Mouse (Mus musculus): ENCODE data around the gene Lgmn. TPM values are rescaled to one million over a fixed set of nuclear protein-coding genes. Genes with fewer than 3 reads are reported as not detected.

Lgmn gene
- polyA plus RNA-seq, 1 experiment from 2014 or later, result 97.1 TPM

DNA sequence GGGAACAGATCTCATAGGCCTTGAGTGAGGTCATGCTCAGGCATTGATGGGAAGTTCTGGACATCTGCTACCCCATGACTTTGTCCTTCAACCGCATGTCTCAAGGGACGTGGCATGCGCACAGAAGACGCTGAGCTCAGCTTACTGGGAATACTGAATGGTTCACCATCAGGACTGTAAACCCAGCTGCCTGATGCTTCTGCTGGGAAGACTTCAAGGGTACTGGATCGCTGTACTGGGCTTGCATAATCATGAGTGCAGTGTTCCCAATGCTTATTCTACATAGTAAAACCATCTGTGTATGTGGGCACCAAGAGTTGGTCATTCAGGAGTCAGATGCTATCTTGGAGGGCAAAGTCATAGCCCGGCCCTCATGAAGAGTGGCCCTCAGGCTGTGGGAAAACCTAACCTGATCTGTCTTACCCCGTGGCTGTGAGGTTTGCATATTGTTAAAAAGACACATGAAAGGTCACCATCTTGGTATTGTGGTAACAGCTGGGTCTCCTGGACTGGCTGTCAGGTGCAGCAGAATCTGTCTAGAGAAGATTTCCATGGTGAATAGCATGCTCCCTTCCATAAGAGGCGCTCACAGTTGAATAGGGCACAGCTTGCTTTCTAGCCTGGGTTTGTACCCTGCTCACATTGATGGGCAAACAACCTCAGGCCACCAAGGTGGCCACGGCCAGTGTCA lies 73.3 kb downstream of the Lgmn start:
- 87% methylated on average over 9 of the region's 9 CpGs for WGBS
- no peak overlapping the region for H3K4me3 ChIP-seq
- H3K4me2 ChIP-seq, result no peak overlapping the region
- no peak overlapping the region for H3K9ac ChIP-seq
- peaks cover 6% of the 10 kb centered on the region for H3K36me3 ChIP-seq
- no peak for ATAC-seq (replicated peaks; ENCODE audit: insufficient number of reproducible peaks, insufficient read depth, low FRiP score, low read depth)
- H3K27ac ChIP-seq, result no peak overlapping the region
- H3K9me3 ChIP-seq (replicated peaks), result no peaks in the 10 kb centered on the region
- H3K4me1 ChIP-seq (replicated peaks), result peaks cover 26% of the 10 kb centered on the region
- H3K27me3 ChIP-seq, result no peaks in the 10 kb centered on the region

DNA sequence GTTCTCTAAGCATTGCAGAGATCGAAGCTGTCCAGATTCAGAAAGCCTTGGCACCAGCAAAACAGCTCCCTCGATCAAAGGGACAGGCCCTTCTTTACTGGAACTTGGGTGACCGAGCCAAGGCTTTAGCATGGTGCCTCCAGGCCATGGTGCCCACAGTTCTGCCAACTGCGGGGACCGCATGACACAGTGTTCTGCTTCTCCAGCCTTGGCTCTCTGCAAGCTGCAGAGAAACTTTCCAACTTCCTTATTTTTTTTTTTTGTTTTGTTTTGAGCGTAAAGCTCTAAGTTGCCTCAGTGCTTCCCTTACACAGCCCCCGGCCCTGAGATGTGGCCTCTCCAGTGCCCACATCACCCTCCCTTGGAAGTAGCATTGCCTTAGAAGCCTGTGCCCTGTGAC lies 74.6 kb downstream of the Lgmn start:
- Histone ChIP-seq H3K36me3 (peaks cover 13% of the 10 kb centered on the region), H3K27me3 (no peaks in the 10 kb centered on the region), H3K9ac (no peak overlapping the region), H3K9me3 (replicated peaks) (no peaks in the 10 kb centered on the region), H3K27ac (no peak overlapping the region), H3K4me1 (replicated peaks) (peaks cover 18% of the 10 kb centered on the region), H3K4me2 (no peak overlapping the region), H3K4me3 (no peak overlapping the region)
- ATAC-seq (replicated peaks; ENCODE audit: insufficient number of reproducible peaks, insufficient read depth, low FRiP score, low read depth), result no peak
- WGBS, result 87% methylated on average over 7 of the region's 7 CpGs

DNA sequence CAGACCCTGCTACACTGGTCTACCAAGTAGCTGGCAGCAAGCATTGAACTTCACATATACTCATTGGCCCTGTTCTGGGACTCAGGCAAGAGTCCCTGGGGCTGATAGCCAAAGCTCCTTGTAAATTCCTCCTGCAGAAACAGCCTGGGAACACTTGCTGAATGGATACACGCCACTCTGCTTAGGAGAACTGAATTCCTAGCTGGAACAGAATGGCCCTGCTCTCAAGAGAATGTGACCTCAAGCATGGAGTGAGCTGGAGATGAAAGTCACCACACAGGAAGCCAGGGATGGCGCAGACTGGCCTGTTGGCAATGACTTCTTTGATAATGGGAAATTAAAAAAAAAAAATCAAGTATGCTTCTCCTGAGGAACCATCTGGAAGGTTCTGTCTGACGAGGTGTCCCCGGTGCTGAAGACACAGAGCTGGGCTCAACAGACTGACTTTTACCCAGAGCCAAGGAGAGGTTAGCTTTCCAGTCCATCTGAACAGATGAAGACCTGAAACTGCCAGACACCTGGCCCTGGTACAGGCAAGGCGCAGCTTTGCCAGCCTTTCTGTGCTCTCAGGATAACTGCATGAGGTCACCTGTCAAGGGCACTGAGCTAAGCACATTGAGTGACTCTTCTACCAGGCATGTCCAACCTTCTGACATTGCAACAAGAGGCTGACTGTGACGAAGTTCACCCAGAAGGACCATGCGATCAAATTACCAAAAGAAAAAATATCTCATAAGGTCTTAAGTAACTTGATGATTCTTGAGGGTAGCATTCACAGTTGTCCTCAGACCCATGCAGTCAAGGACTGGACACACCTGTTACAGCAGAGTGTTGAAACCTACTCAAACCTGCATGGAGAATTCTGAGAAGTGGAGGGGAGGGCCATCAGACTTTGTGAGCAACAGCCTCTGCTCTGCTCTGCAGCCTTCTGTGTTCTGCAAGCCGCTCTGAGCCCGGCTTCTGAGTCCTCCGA lies 78.1 kb downstream of the Lgmn start:
- H3K36me3 ChIP-seq, result peaks cover 31% of the 10 kb centered on the region
- no peak overlapping the region for H3K9ac ChIP-seq
- H3K27me3 ChIP-seq, result no peaks in the 10 kb centered on the region
- H3K4me3 ChIP-seq, result no peak overlapping the region
- peaks cover 2% of the 10 kb centered on the region; the same call in 1 of the 2 replicates for H3K4me1 ChIP-seq (replicated peaks)
- H3K27ac ChIP-seq, result 0 out of 2 replicates have a peak overlapping the region, but pooled peaks have one; percentile 18
- no peak overlapping the region for H3K4me2 ChIP-seq
- 81% methylated on average over 10 of the region's 10 CpGs for WGBS
- no peak for ATAC-seq (replicated peaks; ENCODE audit: insufficient number of reproducible peaks, insufficient read depth, low FRiP score, low read depth)
- H3K9me3 ChIP-seq (replicated peaks), result no peaks in the 10 kb centered on the region

DNA sequence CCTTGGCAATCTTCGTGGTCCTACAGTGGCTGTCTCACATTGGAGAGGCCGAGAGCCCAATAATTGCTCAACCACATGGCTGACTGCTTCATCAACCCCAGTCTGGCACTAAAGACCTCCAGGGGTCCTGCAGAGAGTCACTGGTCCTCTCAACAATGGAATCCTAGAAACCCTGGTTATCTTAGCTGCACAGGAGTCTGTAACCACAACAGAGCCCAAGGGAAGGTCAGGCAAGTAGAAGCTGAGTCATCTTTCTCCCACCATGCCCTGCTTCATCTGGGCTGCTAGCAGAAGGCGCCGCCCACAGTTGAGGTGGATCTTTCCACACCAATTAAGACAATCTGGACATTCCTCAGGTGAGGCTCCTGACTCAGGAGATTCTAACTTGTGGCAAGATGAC lies 80.2 kb downstream of the Lgmn start:
- H3K36me3 ChIP-seq, result peaks cover 31% of the 10 kb centered on the region
- H3K27me3 ChIP-seq, result no peaks in the 10 kb centered on the region
- H3K4me2 ChIP-seq, result no peak overlapping the region
- WGBS, result 89% methylated on average over 4 of the region's 4 CpGs
- peaks cover 2% of the 10 kb centered on the region; the same call in 1 of the 2 replicates for H3K4me1 ChIP-seq (replicated peaks)
- H3K4me3 ChIP-seq, result no peak overlapping the region
- no peak overlapping the region for H3K9ac ChIP-seq
- ATAC-seq (replicated peaks; ENCODE audit: insufficient number of reproducible peaks, insufficient read depth, low FRiP score, low read depth), result no peak
- no peak overlapping the region for H3K27ac ChIP-seq
- no peaks in the 10 kb centered on the region for H3K9me3 ChIP-seq (replicated peaks)

DNA sequence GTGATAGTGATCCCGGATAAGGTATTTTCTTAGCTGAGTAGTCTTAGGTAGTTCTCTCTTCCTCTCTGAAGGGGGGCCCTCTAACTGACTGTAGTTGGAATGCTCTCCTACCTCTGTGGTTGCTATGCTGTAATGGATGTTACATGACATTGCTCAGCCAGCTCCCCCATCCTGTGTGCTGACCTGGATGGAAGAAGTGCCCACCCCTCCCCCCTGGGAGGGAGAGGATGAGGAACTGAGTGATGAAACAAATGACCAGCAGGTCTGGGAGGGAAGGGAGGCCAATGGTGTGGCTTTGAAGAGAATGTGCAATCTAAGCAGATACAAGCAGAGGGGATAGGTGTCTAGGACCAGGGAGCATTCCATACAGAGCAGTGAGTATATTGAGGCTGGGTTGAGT lies 82.8 kb downstream of the Lgmn start:
- ATAC-seq (replicated peaks; ENCODE audit: insufficient number of reproducible peaks, insufficient read depth, low FRiP score, low read depth), result no peak
- Histone ChIP-seq H3K27me3 (no peaks in the 10 kb centered on the region), H3K27ac (no peak overlapping the region), H3K9me3 (replicated peaks) (no peaks in the 10 kb centered on the region), H3K36me3 (peaks cover 28% of the 10 kb centered on the region), H3K4me2 (no peak overlapping the region), H3K4me1 (replicated peaks) (peaks cover 2% of the 10 kb centered on the region; the same call in 1 of the 2 replicates), H3K4me3 (no peak overlapping the region), H3K9ac (no peak overlapping the region)
- WGBS, result 81% methylated on average over 1 of the region's 1 CpGs

DNA sequence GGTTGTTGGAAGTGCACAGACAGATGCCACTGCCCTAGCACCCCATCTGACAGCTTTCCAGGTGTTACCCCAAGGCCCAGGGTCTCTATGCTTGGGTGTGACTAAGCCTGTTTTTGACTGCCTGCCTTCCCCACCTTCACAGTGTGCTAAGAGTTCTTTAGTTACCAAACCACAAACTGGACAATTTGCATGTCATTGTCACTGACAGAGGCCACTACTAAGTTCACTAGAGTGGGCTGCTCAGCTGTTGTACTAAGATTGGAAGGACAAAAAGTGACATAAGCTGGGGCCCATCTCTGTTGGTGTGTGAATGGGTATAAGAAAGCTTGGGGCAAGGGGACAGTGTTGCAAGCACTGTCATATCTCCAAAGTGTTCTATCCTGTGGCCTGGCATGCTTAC lies 83.8 kb downstream of the Lgmn start:
- Histone ChIP-seq H3K27ac (no peak overlapping the region), H3K36me3 (peaks cover 29% of the 10 kb centered on the region), H3K4me3 (no peak overlapping the region), H3K4me1 (replicated peaks) (no peaks in the 10 kb centered on the region), H3K9me3 (replicated peaks) (no peaks in the 10 kb centered on the region), H3K27me3 (no peaks in the 10 kb centered on the region), H3K4me2 (no peak overlapping the region), H3K9ac (no peak overlapping the region)
- ATAC-seq (replicated peaks; ENCODE audit: insufficient number of reproducible peaks, insufficient read depth, low FRiP score, low read depth), result no peak

DNA sequence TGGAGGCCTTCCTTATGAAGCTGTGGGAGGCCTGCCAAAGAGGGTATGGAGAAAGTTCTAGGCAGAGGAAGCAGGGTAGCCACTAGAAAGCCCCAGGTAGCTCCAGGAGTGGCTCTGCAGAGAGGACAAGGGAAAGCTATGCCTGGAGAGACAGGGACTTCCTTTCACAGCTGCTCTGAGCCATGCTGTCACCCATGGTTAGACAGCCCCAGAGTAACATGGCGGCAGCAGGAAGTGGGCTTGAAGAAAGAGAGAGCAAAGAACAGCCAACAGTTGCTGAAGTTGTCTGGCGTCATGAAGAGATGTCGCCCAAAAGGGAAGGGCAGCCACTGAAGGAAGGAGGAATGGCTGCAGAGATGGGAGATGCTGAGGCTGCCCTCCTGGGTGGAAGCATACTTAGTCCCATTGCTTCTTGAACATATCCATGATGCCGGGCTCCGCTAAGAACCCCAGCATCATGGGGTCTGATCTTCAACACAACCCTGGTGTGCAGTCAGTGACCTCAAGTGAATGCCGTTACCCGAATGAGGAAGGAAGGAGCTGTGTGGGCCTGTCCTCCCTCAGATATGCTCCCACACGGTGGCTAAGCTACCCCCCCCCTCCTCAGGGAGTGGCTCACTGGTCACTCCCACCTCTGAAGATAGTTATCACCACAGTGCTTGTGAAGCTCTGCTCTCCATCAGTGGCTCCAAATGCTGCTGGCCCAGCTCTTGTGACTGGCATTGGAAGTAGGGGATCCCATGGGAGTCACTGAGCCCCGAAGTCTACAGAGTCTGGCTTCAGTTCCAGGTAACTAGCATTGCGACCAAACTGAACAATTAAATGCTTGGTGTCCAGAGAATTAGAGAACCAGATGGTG lies 85.3 kb downstream of the Lgmn start:
- Histone ChIP-seq H3K9me3 (replicated peaks) (no peaks in the 10 kb centered on the region), H3K9ac (no peak overlapping the region), H3K27me3 (no peaks in the 10 kb centered on the region), H3K27ac (no peak overlapping the region), H3K4me3 (no peak overlapping the region), H3K36me3 (peaks cover 15% of the 10 kb centered on the region), H3K4me2 (no peak overlapping the region), H3K4me1 (replicated peaks) (no peaks in the 10 kb centered on the region)
- no peak for ATAC-seq (replicated peaks; ENCODE audit: insufficient number of reproducible peaks, insufficient read depth, low FRiP score, low read depth)
- WGBS, result 76% methylated on average over 10 of the region's 10 CpGs

DNA sequence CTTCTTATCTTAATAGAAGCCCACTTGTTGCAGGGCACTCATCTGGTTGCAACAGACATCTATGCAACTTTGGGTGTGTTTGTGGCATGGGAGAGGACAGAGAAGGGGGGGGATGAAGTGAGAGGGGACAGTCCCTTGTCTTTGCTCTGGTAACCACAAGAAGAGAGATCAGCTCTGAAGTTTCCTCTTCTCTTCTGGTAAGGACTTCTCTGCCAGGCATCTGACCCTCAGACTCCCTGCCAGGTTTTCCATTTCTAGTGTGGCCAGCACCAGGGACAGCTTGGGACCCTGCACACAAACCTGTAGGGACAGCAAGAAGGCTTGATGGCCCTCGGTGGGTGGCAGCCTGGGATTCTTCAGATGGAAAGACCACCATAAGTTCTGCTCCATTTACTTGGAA lies 88.6 kb downstream of the Lgmn start:
- no peak for ATAC-seq (replicated peaks; ENCODE audit: insufficient number of reproducible peaks, insufficient read depth, low FRiP score, low read depth)
- H3K4me2 ChIP-seq, result no peak overlapping the region

DNA sequence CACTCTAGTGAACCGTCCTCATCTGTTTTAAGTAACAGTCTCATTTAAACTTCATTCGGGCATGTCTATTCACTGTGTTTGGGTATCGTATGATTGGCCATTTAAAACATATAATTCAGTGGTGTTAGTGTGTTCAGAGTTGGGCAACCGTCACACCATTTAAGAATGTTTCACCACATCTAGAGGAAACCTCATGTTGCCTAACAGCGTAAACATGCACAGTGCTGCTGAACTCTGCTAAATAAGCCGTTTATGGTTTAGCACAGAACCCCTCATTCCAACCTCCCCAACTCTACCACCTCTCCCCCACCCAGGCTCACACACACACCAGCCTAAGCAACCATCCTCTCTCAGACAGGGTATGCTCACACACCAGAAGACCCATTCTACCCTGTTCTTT lies 91.2 kb downstream of the Lgmn start:
- ATAC-seq (replicated peaks; ENCODE audit: insufficient number of reproducible peaks, insufficient read depth, low FRiP score, low read depth), result no peak
- no peak overlapping the region for H3K4me2 ChIP-seq
- H3K27ac ChIP-seq, result no peak overlapping the region
- peaks cover 4% of the 10 kb centered on the region; the same call in 1 of the 2 replicates for H3K36me3 ChIP-seq
- no peaks in the 10 kb centered on the region for H3K9me3 ChIP-seq (replicated peaks)
- peaks cover 13% of the 10 kb centered on the region for H3K4me1 ChIP-seq (replicated peaks)
- H3K27me3 ChIP-seq, result no peaks in the 10 kb centered on the region
- 86% methylated on average over 6 of the region's 6 CpGs for WGBS
- H3K9ac ChIP-seq, result no peak overlapping the region
- H3K4me3 ChIP-seq, result no peak overlapping the region

More for the DNA sequence above, 88.6 kb downstream of the Lgmn start:
- Histone ChIP-seq H3K27me3 (no peaks in the 10 kb centered on the region), H3K4me3 (no peak overlapping the region), H3K9me3 (replicated peaks) (no peaks in the 10 kb centered on the region), H3K9ac (no peak overlapping the region), H3K27ac (no peak overlapping the region), H3K36me3 (peaks cover 4% of the 10 kb centered on the region; the same call in 1 of the 2 replicates), H3K4me1 (replicated peaks) (no peaks in the 10 kb centered on the region)
- 89% methylated on average over 1 of the region's 1 CpGs for WGBS

DNA sequence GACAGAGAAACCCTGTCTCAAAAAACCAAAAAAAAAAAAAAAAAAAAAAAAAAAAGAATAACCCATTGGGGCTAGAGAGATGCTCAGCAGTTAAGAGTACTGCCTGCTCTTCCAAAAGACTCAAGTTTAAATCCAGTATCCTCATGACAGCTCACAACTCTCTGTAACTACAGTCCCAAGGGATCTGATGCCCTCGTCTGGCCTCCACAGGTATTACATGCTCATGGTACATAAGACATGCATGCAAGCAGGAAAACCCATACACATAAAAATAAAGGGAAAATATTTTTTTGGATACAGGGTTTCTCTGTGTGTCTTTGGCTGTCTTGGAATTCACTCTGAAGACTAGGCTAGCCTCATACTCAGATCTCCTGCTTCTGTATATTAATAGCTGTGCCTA lies 93.1 kb downstream of the Lgmn start:
- Histone ChIP-seq H3K9me3 (replicated peaks) (no peaks in the 10 kb centered on the region), H3K27me3 (no peaks in the 10 kb centered on the region), H3K27ac (no peak overlapping the region), H3K9ac (no peak overlapping the region), H3K4me3 (no peak overlapping the region), H3K4me1 (replicated peaks) (peaks cover 33% of the 10 kb centered on the region), H3K36me3 (peaks cover 4% of the 10 kb centered on the region; the same call in 1 of the 2 replicates), H3K4me2 (no peak overlapping the region)
- no peak for ATAC-seq (replicated peaks; ENCODE audit: insufficient number of reproducible peaks, insufficient read depth, low FRiP score, low read depth)
- 24% methylated on average over 1 of the region's 1 CpGs for WGBS
